Mouse (Mus musculus): ENCODE measurements around the gene Gm1043. TPM values are rescaled to one million over a fixed set of nuclear protein-coding genes. Genes with fewer than 3 reads are reported as not detected.

Gm1043 gene
- polyA plus RNA-seq, 1 experiment from 2014 or later, result not detected

GRCm38 (mm10) chr5:37079484-37079883 lies 5.7 kb upstream of the Gm1043 start:
- no peaks in the 10 kb centered on the region for H3K9me3 ChIP-seq (replicated peaks)
- peaks cover 8% of the 10 kb centered on the region for H3K4me1 ChIP-seq
- no peaks in the 10 kb centered on the region for H3K36me3 ChIP-seq
- no peak overlapping the region for H3K27ac ChIP-seq
- DNase-seq (ENCODE audit: low spot score), result no peak
- WGBS, result 90% methylated on average over 4 of the region's 4 CpGs
- peaks cover 20% of the 10 kb centered on the region for H3K27me3 ChIP-seq (ENCODE audit: low read depth, poor library complexity, severe bottlenecking)
- H3K4me3 ChIP-seq, result no peak overlapping the region

GRCm38 (mm10) chr5:37080601-37081000 lies 4.6 kb upstream of the Gm1043 start:
- Histone ChIP-seq H3K27ac (no peak overlapping the region), H3K9me3 (replicated peaks) (no peaks in the 10 kb centered on the region), H3K4me3 (no peak overlapping the region), H3K27me3 (ENCODE audit: low read depth, poor library complexity, severe bottlenecking) (peaks cover 20% of the 10 kb centered on the region), H3K36me3 (no peaks in the 10 kb centered on the region), H3K4me1 (peaks cover 8% of the 10 kb centered on the region)
- WGBS, result 91% methylated on average over 5 of the region's 5 CpGs
- no peak for DNase-seq (ENCODE audit: low spot score)

GRCm38 (mm10) chr5:37082420-37082819 lies 2.8 kb upstream of the Gm1043 start:
- Histone ChIP-seq H3K36me3 (no peaks in the 10 kb centered on the region), H3K4me3 (no peak overlapping the region), H3K4me1 (peaks cover 8% of the 10 kb centered on the region), H3K9me3 (replicated peaks) (no peaks in the 10 kb centered on the region), H3K27me3 (ENCODE audit: low read depth, poor library complexity, severe bottlenecking) (peaks cover 3% of the 10 kb centered on the region), H3K27ac (no peak overlapping the region)
- DNase-seq (ENCODE audit: low spot score), result no peak
- WGBS, result 19% methylated on average over 3 of the region's 3 CpGs

GRCm38 (mm10) chr5:37083209-37083770 lies 1.9 kb upstream of the Gm1043 start:
- no peaks in the 10 kb centered on the region for H3K9me3 ChIP-seq (replicated peaks)
- H3K27me3 ChIP-seq (ENCODE audit: low read depth, poor library complexity, severe bottlenecking), result 0 out of 2 replicates have a peak, but pooled peaks cover 2% of the 10 kb centered on the region
- peaks cover 8% of the 10 kb centered on the region for H3K4me1 ChIP-seq
- H3K27ac ChIP-seq, result no peak overlapping the region
- no peak overlapping the region for H3K4me3 ChIP-seq
- H3K36me3 ChIP-seq, result no peaks in the 10 kb centered on the region
- DNase-seq (ENCODE audit: low spot score), result no peak
- WGBS, result 84% methylated on average over 7 of the region's 7 CpGs

- Histone ChIP-seq H3K36me3 (no peaks in the 10 kb centered on the region), H3K9me3 (replicated peaks) (no peaks in the 10 kb centered on the region), H3K4me3 (no peak overlapping the region), H3K4me1 (peaks cover 8% of the 10 kb centered on the region), H3K27ac (no peak overlapping the region), H3K27me3 (ENCODE audit: low read depth, poor library complexity, severe bottlenecking) (peaks cover 7% of the 10 kb centered on the region; the same call in 1 of the 2 replicates)
- WGBS, result 90% methylated on average over 9 of the region's 9 CpGs
- DNase-seq (ENCODE audit: low spot score), result no peak
Observed at GRCm38 (mm10) chr5:37083850-37084249, 1.3 kb upstream of the Gm1043 start.

GRCm38 (mm10) chr5:37085918-37086317 lies 748 bp downstream of the Gm1043 start:
- peaks cover 28% of the 10 kb centered on the region for H3K27me3 ChIP-seq (ENCODE audit: low read depth, poor library complexity, severe bottlenecking)
- 85% methylated on average over 3 of the region's 3 CpGs for WGBS
- no peaks in the 10 kb centered on the region for H3K36me3 ChIP-seq
- H3K9me3 ChIP-seq (replicated peaks), result no peaks in the 10 kb centered on the region
- no peak for DNase-seq (ENCODE audit: low spot score)
- no peak overlapping the region for H3K27ac ChIP-seq
- peaks cover 9% of the 10 kb centered on the region for H3K4me1 ChIP-seq
- H3K4me3 ChIP-seq, result no peak overlapping the region

GRCm38 (mm10) chr5:37087786-37088185 lies 2.6 kb downstream of the Gm1043 start:
- Histone ChIP-seq H3K27me3 (ENCODE audit: low read depth, poor library complexity, severe bottlenecking) (peaks cover 46% of the 10 kb centered on the region), H3K4me1 (peaks cover 10% of the 10 kb centered on the region), H3K36me3 (no peaks in the 10 kb centered on the region), H3K27ac (no peak overlapping the region), H3K9me3 (replicated peaks) (no peaks in the 10 kb centered on the region), H3K4me3 (no peak overlapping the region)
- DNase-seq (ENCODE audit: low spot score), result no peak
- 40% methylated on average over 2 of the region's 2 CpGs for WGBS

GRCm38 (mm10) chr5:37088342-37089108 lies 3.4 kb downstream of the Gm1043 start:
- Histone ChIP-seq H3K27me3 (ENCODE audit: low read depth, poor library complexity, severe bottlenecking) (peaks cover 53% of the 10 kb centered on the region), H3K36me3 (no peaks in the 10 kb centered on the region), H3K4me3 (no peak overlapping the region), H3K4me1 (peaks cover 10% of the 10 kb centered on the region), H3K27ac (no peak overlapping the region), H3K9me3 (replicated peaks) (no peaks in the 10 kb centered on the region)
- no peak for DNase-seq (ENCODE audit: low spot score)
- 59% methylated on average over 1 of the region's 1 CpGs for WGBS

GRCm38 (mm10) chr5:37091171-37091628 lies 6.0 kb downstream of the Gm1043 start:
- WGBS, result under 1% methylated on average over 47 of the region's 47 CpGs
- DNase-seq (ENCODE audit: low spot score), result peak; percentile 64
- Histone ChIP-seq H3K9me3 (replicated peaks) (no peaks in the 10 kb centered on the region), H3K4me1 (peaks cover 10% of the 10 kb centered on the region), H3K27ac (no peak overlapping the region), H3K36me3 (no peaks in the 10 kb centered on the region), H3K27me3 (ENCODE audit: low read depth, poor library complexity, severe bottlenecking) (peaks cover 66% of the 10 kb centered on the region), H3K4me3 (peak overlapping the region; percentile 53)

GRCm38 (mm10) chr5:37094941-37095340 lies 9.8 kb downstream of the Gm1043 start:
- peaks cover 48% of the 10 kb centered on the region for H3K27me3 ChIP-seq (ENCODE audit: low read depth, poor library complexity, severe bottlenecking)

GRCm38 (mm10) chr5:37097591-37097990 lies 12.4 kb downstream of the Gm1043 start:
- no peaks in the 10 kb centered on the region for H3K36me3 ChIP-seq
- no peak overlapping the region for H3K27ac ChIP-seq
- no peak for DNase-seq (ENCODE audit: low spot score)
- H3K4me3 ChIP-seq, result no peak overlapping the region
- 68% methylated on average over 6 of the region's 6 CpGs for WGBS
- peaks cover 21% of the 10 kb centered on the region for H3K27me3 ChIP-seq (ENCODE audit: low read depth, poor library complexity, severe bottlenecking)
- H3K9me3 ChIP-seq (replicated peaks), result no peaks in the 10 kb centered on the region
- H3K4me1 ChIP-seq, result no peaks in the 10 kb centered on the region

More at GRCm38 (mm10) chr5:37094941-37095340, 9.8 kb downstream of the Gm1043 start:
- WGBS, result 89% methylated on average over 5 of the region's 5 CpGs
- Histone ChIP-seq H3K9me3 (replicated peaks) (no peaks in the 10 kb centered on the region), H3K36me3 (no peaks in the 10 kb centered on the region), H3K4me3 (no peak overlapping the region), H3K27ac (no peak overlapping the region), H3K4me1 (peaks cover 10% of the 10 kb centered on the region)
- DNase-seq (ENCODE audit: low spot score), result no peak

- no peak overlapping the region for H3K27ac ChIP-seq
- H3K4me3 ChIP-seq, result no peak overlapping the region
- no peak for DNase-seq (ENCODE audit: low spot score)
- no peaks in the 10 kb centered on the region for H3K36me3 ChIP-seq
- H3K9me3 ChIP-seq (replicated peaks), result no peaks in the 10 kb centered on the region
- no peaks in the 10 kb centered on the region; the same call in 1 of the 2 replicates for H3K27me3 ChIP-seq (ENCODE audit: low read depth, poor library complexity, severe bottlenecking)
- 69% methylated on average over 5 of the region's 5 CpGs for WGBS
- no peaks in the 10 kb centered on the region for H3K4me1 ChIP-seq
Observed at GRCm38 (mm10) chr5:37100813-37101212, 15.6 kb downstream of the Gm1043 start.

GRCm38 (mm10) chr5:37101631-37102030 lies 16.5 kb downstream of the Gm1043 start:
- no peaks in the 10 kb centered on the region for H3K36me3 ChIP-seq
- no peak overlapping the region for H3K4me3 ChIP-seq
- no peak for DNase-seq (ENCODE audit: low spot score)
- H3K9me3 ChIP-seq (replicated peaks), result no peaks in the 10 kb centered on the region
- H3K27me3 ChIP-seq (ENCODE audit: low read depth, poor library complexity, severe bottlenecking), result no peaks in the 10 kb centered on the region; the same call in 1 of the 2 replicates
- 82% methylated on average over 15 of the region's 15 CpGs for WGBS
- no peaks in the 10 kb centered on the region for H3K4me1 ChIP-seq
- H3K27ac ChIP-seq, result no peak overlapping the region

Data from limb, embryonic 10.5 days (tissue).